Mouse (Mus musculus) heart, embryonic 16.5 days (tissue): ENCODE data around the gene Crabp2. TPM values are rescaled to one million over a fixed set of nuclear protein-coding genes. Genes with fewer than 3 reads are reported as not detected.

Source experiments
- polyA plus RNA-seq: library from polyadenylated mRNA; unstranded; fragments of >200 nt; fragmentation: Nextera tagmentation; extraction: Ambion mirVana; gene quantifications from 2 replicates; pipeline ENCODE4 v1.2.1, GENCODE M21; 2015

The Crabp2 gene
- polyA plus RNA-seq, 1 experiment from 2014 or later = 10.1 TPM

Other genes with a start within 250 kb of the Crabp2 start
- 0.71 and 0.87 TPM in 2 replicates for gene Lrrc71, start 200.0 kb upstream of the Crabp2 start, polyA plus RNA-seq
- gene Ntrk1, start 153.5 kb upstream of the Crabp2 start, polyA plus RNA-seq = 0.39 and 0.44 TPM in 2 replicates
- not detected in 2 replicates for gene Insrr, start 151.7 kb upstream of the Crabp2 start, polyA plus RNA-seq
- gene Pear1, start 124.4 kb upstream of the Crabp2 start, polyA plus RNA-seq = 19.4 and 21.5 TPM in 2 replicates
- 3.3 and 8.9 TPM in 2 replicates for gene Sh2d2a, start 101.9 kb upstream of the Crabp2 start, polyA plus RNA-seq
- gene Prcc, start 63.1 kb upstream of the Crabp2 start, polyA plus RNA-seq = 10.6 and 12.1 TPM in 2 replicates
- gene Hdgf, start 42.3 kb upstream of the Crabp2 start, polyA plus RNA-seq = 74.3 and 134 TPM in 2 replicates
- 66.1 and 68.4 TPM in 2 replicates for gene Mrpl24, start 29.2 kb upstream of the Crabp2 start, polyA plus RNA-seq
- 29.2 and 29.4 TPM in 2 replicates for gene Isg20l2, start 18.4 kb upstream of the Crabp2 start, polyA plus RNA-seq
- 14.0 and 15.1 TPM in 2 replicates for gene Rrnad1, start 17.9 kb upstream of the Crabp2 start, polyA plus RNA-seq
- gene Nes, start 22.4 kb downstream of the Crabp2 start, polyA plus RNA-seq = 9.5 and 13.4 TPM in 2 replicates
- 0.13 and 0.47 TPM in 2 replicates for gene Bcan, start 51.6 kb downstream of the Crabp2 start, polyA plus RNA-seq
- gene Hapln2, start 78.9 kb downstream of the Crabp2 start, polyA plus RNA-seq = 0.18 TPM in 1 of 2 replicates, not detected in the other
- gene Gpatch4, start 94.4 kb downstream of the Crabp2 start, polyA plus RNA-seq = 19.3 and 21.3 TPM in 2 replicates
- gene Naxe, start 109.8 kb downstream of the Crabp2 start, polyA plus RNA-seq = 155 and 169 TPM in 2 replicates
- gene Ttc24, start 129.6 kb downstream of the Crabp2 start, polyA plus RNA-seq = 0.12 and 0.18 TPM in 2 replicates
- 23.6 and 27.8 TPM in 2 replicates for gene Iqgap3, start 133.3 kb downstream of the Crabp2 start, polyA plus RNA-seq
- gene Mef2d, start 193.7 kb downstream of the Crabp2 start, polyA plus RNA-seq = 40.5 and 44.7 TPM in 2 replicates